Mouse (Mus musculus) forebrain, embryonic 16.5 days (tissue): ENCODE data around the gene Setd4. TPM values are rescaled to one million over a fixed set of nuclear protein-coding genes. Genes with fewer than 3 reads are reported as not detected.
A peak's percentile ranks its signal among the peaks of the same experiment; 100 is the strongest.

ENCODE experiments used
- ATAC-seq: fragments of 200-750 bp; cut with Nextera tagmentation; 2 replicates; pipeline ENCODE4 v1.8.0; 2017; ENCODE audit warnings: mild to moderate bottlenecking, moderate library complexity
- H3K27ac ChIP-seq: fragments of 300-500 bp; sonication (generic); 2 replicates; pipeline ENCODE4 v1.5.1; 2014; ENCODE audit warnings: low read length, control low read depth
- H3K27me3 ChIP-seq: fragments of 300-500 bp; sonication (generic); replicated peaks from 2 replicates; pipeline ENCODE4 v1.6.1; 2014; ENCODE audit warnings: low read length; ENCODE audit not compliant: control insufficient read depth, insufficient read depth
- H3K36me3 ChIP-seq: fragments of 300-500 bp; sonication (generic); 2 replicates; pipeline ENCODE4 v1.6.1; 2014; ENCODE audit not compliant: control insufficient read depth, insufficient read depth
- H3K4me1 ChIP-seq: fragments of 300-500 bp; sonication (generic); replicated peaks from 2 replicates; pipeline ENCODE4 v1.6.1; 2014; ENCODE audit warnings: low read length; ENCODE audit not compliant: control insufficient read depth, insufficient read depth
- H3K4me2 ChIP-seq: fragments of 300-500 bp; sonication (generic); 2 replicates; pipeline ENCODE4 v1.6.1; 2014; ENCODE audit warnings: mild to moderate bottlenecking, low read length, control low read depth
- H3K4me3 ChIP-seq: fragments of 300-500 bp; sonication (generic); replicated peaks from 2 replicates; pipeline ENCODE4 v1.5.1; 2014; ENCODE audit warnings: mild to moderate bottlenecking, low read length, control low read depth
- H3K9ac ChIP-seq: fragments of 300-500 bp; sonication (generic); replicated peaks from 2 replicates; pipeline ENCODE4 v1.6.1; 2014; ENCODE audit warnings: low read depth, low read length, control low read depth
- H3K9me3 ChIP-seq: fragments of 300-500 bp; sonication (generic); 2 replicates; pipeline ENCODE4 v1.6.1; 2016; ENCODE audit warnings: low read length; ENCODE audit not compliant: control insufficient read depth
- WGBS: fragments of 180-500 bp; shearing (Covaris S2); extraction: QIAGEN DNeasy Blood & Tissue Kit; methylation state at CpG from one replicate; pipeline ENCODE4 v1.1.7; 2014; 5-methylcytosine and 5-hydroxymethylcytosine counted together
- polyA plus RNA-seq: library from polyadenylated mRNA; unstranded; fragments of >200 nt; fragmentation: Nextera tagmentation; extraction: Ambion mirVana; gene quantifications from 2 replicates; pipeline ENCODE4 v1.2.1, GENCODE M21; 2015

Gene Setd4
- polyA plus RNA-seq, 1 experiment from 2014 or later, result 22.5 TPM

DNA sequence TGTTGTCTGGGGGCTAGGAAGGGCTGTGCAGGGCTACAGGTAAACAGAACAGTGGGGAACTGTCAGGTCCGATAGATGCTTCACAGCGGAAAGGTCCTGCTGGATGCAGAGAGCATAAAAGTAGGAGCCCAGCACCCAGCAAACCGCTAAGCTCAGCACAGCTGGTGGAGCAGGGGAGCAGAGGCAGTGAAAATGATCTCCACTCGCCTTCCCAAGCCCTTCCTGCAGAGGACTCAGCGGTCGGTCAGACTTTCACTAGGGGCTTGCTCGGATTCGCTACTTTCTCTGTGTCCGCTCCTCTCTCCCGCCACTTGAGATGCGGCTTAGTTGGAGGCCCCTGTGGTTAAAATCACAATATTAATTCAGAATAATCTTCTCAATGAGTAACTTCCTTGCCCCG lies 45.4 kb downstream of the Setd4 start:
- Histone ChIP-seq H3K9ac (no peak overlapping the region), H3K4me1 (no peaks in the 10 kb centered on the region), H3K27me3 (no peaks in the 10 kb centered on the region), H3K36me3 (no peaks in the 10 kb centered on the region), H3K27ac (no peak overlapping the region), H3K4me3 (no peak overlapping the region), H3K4me2 (no peak overlapping the region), H3K9me3 (no peaks in the 10 kb centered on the region)
- ATAC-seq, result no peak
- 16% methylated on average over 12 of the region's 12 CpGs for WGBS

DNA sequence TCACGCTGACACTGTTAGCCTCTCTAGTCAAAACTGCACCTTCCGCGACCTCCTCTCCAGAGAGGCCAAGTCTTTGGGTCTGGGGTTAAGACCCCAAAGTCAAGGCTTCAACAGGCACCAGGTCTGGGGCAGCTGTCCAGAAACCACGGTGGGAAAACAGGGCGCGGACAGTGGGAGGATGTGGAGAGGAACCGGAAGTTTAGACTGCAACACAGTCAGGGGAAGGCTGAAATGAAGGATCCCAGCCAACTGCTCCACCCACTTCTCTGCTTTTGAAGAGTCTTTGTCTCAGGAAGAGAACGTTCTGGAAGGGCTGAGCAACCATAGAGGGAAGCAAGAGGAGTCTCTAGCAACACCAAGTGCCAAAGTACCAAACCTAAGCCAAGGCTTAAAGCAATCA lies 46.2 kb downstream of the Setd4 start:
- WGBS, result 75% methylated on average over 8 of the region's 8 CpGs
- H3K9ac ChIP-seq, result no peak overlapping the region
- H3K27me3 ChIP-seq, result no peaks in the 10 kb centered on the region
- no peak for ATAC-seq
- no peak overlapping the region for H3K4me3 ChIP-seq
- no peak overlapping the region for H3K4me2 ChIP-seq
- H3K4me1 ChIP-seq, result no peaks in the 10 kb centered on the region
- no peaks in the 10 kb centered on the region for H3K36me3 ChIP-seq
- no peaks in the 10 kb centered on the region for H3K9me3 ChIP-seq
- no peak overlapping the region for H3K27ac ChIP-seq

DNA sequence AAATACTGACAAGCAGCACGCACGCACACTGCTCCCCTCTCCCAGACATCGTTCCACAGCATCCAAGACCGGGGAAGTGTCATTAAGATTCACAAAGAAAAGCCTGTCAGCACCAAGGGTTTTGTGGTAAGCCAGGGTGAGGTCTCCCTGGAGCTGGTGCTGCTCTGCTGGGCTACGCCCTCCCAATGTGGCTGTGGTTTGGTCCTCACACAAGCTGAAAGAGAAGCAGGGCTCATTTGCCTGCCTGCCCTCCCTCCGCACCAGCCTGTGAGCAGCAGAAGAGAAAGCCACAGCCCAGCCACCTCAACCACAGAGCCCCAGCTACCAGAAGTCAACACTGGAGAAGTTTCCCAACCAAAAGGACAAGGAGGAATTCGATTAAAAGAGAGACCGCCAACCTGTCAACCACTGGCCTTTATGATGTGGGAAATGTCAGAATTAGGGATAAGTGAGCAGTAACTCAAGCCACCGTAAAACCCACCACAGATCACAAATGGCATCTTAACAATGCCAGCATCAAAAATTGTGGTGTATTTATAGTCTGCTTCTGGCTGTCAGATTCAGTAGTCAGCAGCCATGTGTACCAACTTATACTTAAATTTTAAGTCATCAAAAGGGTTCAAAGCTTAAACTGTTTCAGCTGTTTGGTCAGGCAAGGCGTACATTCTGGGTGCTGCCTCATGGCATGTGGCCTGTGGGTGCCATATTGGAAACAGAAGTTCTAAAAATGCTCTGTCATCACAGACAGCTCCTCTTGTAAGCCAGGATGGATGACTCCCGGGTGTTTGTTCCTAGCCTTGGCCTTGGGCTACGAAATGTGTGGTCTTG lies 51.0 kb downstream of the Setd4 start:
- no peak overlapping the region for H3K9ac ChIP-seq
- H3K9me3 ChIP-seq, result no peaks in the 10 kb centered on the region
- no peak overlapping the region for H3K27ac ChIP-seq
- no peak overlapping the region for H3K4me3 ChIP-seq
- ATAC-seq, result no peak
- H3K36me3 ChIP-seq, result no peaks in the 10 kb centered on the region
- no peak overlapping the region for H3K4me2 ChIP-seq
- no peaks in the 10 kb centered on the region for H3K4me1 ChIP-seq
- 87% methylated on average over 12 of the region's 12 CpGs for WGBS
- H3K27me3 ChIP-seq, result no peaks in the 10 kb centered on the region

DNA sequence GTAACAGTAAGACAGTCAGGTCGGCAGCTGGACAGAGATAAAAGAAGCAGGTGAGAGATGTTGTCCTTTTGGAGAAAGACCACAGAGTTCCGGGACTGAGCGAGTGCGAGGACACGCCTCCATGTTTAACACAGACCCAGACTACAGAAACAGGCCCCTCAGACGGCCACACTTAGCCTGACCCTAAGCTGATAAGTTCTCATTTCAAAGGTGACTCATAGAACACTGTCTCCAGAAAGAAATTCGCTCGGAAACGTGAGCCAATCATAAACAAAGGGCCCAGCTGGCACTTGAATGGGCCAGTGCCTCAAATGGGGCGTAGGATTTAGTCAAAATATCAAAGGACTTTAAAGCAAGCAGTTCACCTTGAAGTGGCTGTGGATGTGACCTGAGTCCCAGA lies 54.6 kb downstream of the Setd4 start:
- Histone ChIP-seq H3K27ac (no peak overlapping the region), H3K36me3 (no peaks in the 10 kb centered on the region), H3K4me2 (no peak overlapping the region), H3K9me3 (no peaks in the 10 kb centered on the region), H3K27me3 (no peaks in the 10 kb centered on the region), H3K4me3 (no peak overlapping the region), H3K9ac (no peak overlapping the region), H3K4me1 (no peaks in the 10 kb centered on the region)
- ATAC-seq, result no peak
- whole genome bisulfite sequencing, result 40% methylated on average over 10 of the region's 10 CpGs

DNA sequence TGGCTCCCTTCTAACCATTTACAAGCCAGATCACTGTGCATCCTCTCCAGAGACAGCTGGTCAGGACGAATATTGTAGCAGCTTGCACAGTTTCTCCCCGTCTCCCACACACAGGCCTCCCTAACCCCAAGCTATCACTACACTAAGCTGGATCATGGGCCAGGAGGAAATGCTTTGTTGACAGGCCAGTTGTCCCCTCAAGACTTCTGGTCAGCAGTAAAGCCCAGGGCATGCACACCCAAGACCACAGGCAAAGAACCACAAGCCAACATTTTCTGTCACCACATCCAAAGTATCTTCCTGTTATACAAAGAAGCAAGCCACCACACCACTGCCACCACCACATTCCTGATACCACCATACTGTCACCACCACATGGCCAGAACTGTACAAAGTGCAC lies 55.8 kb downstream of the Setd4 start:
- no peak for ATAC-seq
- H3K9me3 ChIP-seq, result no peaks in the 10 kb centered on the region
- H3K27me3 ChIP-seq, result no peaks in the 10 kb centered on the region
- no peak overlapping the region for H3K27ac ChIP-seq
- no peaks in the 10 kb centered on the region for H3K4me1 ChIP-seq
- H3K4me2 ChIP-seq, result no peak overlapping the region
- 63% methylated on average over 2 of the region's 2 CpGs for WGBS
- H3K4me3 ChIP-seq, result no peak overlapping the region
- no peak overlapping the region for H3K9ac ChIP-seq
- no peaks in the 10 kb centered on the region for H3K36me3 ChIP-seq

DNA sequence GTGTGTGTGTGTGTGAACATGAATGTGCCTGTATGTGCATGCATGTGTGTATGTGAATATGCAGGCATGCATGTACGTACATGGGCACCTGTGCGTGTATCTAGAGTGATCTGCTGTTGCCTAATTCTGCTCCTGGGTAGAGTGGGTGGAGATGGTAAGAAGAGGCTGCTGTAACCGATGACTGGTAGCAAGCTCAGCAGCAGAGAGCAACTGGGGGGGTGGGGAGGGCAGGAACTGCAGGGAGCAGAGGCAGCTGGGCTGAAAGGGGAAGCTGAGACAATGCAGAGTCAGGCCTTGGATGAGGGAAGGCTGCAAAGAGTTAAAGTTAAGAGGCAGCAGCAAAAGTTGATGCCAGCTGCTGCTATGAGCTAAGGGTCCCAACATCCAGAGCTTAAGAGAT lies 56.7 kb downstream of the Setd4 start:
- Histone ChIP-seq H3K9me3 (no peaks in the 10 kb centered on the region), H3K9ac (no peak overlapping the region), H3K4me1 (no peaks in the 10 kb centered on the region), H3K4me2 (no peak overlapping the region), H3K4me3 (no peak overlapping the region), H3K27ac (no peak overlapping the region), H3K27me3 (no peaks in the 10 kb centered on the region), H3K36me3 (no peaks in the 10 kb centered on the region)
- no peak for ATAC-seq
- WGBS, result 64% methylated on average over 3 of the region's 3 CpGs

DNA sequence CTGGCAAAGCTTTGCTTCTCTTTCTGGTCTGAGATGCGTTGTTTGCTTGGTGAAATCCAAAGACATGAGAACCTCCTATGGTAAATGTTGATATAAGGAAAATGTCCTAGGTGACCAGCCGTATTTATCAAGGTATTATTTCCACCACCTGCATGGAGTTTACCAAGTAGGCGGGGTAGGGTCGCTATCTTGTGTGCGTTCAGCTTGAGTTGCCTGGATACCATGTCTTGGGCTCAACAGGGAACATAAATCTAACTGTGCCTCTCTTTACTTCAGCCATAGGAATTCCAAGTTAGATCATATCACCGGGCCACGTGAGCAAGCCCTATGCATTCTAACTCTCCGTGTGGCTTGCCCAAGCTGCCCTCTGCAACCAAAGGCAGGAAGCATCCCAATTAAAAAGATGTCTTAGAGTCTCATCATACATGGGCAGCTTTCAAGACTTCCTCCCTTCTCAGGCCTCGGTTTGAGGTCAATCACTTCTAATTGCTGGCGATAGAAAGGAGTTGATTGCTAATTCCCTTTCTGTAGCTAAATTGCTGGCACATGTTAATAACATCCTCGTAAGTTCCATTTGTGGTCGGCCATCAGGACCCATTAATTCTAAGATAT lies 57.4 kb downstream of the Setd4 start:
- WGBS, result 77% methylated on average over 12 of the region's 12 CpGs

DNA sequence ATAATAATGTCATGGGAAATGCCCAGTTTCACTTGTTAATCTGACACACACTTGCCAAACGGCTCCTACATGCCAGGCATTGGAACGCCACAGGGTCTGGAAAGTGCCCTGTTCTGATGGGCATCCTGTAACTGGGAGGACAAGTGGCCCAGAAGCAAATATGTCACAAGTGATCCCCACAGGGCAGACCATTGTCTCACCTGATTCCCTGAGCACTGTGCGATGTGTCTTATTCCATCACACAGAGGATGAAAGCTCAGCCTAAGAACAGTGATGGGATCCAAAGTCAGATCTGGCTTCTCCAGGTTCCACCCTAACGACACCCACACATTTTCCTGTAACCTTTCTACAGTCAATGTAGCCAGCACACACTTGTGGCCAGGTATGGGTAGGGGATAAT lies 58.9 kb downstream of the Setd4 start:
- Histone ChIP-seq H3K4me2 (no peak overlapping the region), H3K9me3 (no peaks in the 10 kb centered on the region), H3K4me1 (no peaks in the 10 kb centered on the region), H3K36me3 (no peaks in the 10 kb centered on the region), H3K9ac (no peak overlapping the region), H3K27me3 (no peaks in the 10 kb centered on the region), H3K27ac (no peak overlapping the region), H3K4me3 (no peak overlapping the region)
- no peak for ATAC-seq
- WGBS, result 91% methylated on average over 4 of the region's 4 CpGs

More for the DNA sequence above, 57.4 kb downstream of the Setd4 start:
- Histone ChIP-seq H3K9ac (no peak overlapping the region), H3K27ac (no peak overlapping the region), H3K9me3 (no peaks in the 10 kb centered on the region), H3K27me3 (no peaks in the 10 kb centered on the region), H3K4me1 (no peaks in the 10 kb centered on the region), H3K4me3 (no peak overlapping the region), H3K36me3 (no peaks in the 10 kb centered on the region), H3K4me2 (no peak overlapping the region)
- ATAC-seq, result no peak

DNA sequence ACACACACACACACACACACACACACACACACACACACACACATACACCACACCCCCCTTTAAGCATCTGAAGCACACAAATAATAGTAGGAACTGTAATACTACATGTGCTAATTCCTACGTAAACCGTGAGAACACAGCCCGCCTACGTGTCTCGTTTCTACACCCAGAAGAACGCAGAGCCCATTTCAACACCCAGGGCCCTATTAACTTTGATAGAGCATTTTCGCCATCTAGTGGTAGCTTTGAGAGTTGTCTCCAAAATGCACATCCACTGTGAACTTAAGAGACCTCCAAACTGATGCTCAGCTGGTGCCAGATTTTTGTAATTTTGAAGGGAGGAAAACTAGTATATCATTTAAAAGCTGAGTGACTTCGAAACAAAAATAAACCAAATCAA lies 60.2 kb downstream of the Setd4 start:
- 2% methylated on average over 8 of the region's 8 CpGs for WGBS
- no peak overlapping the region for H3K9ac ChIP-seq
- no peaks in the 10 kb centered on the region for H3K36me3 ChIP-seq
- no peaks in the 10 kb centered on the region for H3K4me1 ChIP-seq
- peak; percentile 78 for ATAC-seq
- H3K4me3 ChIP-seq, result no peak overlapping the region
- H3K9me3 ChIP-seq, result no peaks in the 10 kb centered on the region
- H3K27me3 ChIP-seq, result no peaks in the 10 kb centered on the region
- H3K4me2 ChIP-seq, result no peak overlapping the region
- H3K27ac ChIP-seq, result no peak overlapping the region
